Mouse (Mus musculus) adrenal gland, adult 18-20 months (tissue): Measurements from ENCODE around the gene Postn. TPM values are rescaled to one million over a fixed set of nuclear protein-coding genes. Genes with fewer than 3 reads are reported as not detected.

ENCODE experiments used
- DNase-seq, 2 experiments: peaks; one replicate each; pipeline ENCODE4 v3.0.0; 2021 to 2022; ENCODE audit warnings: low spot score in 2 of 2
- total RNA-seq, 2 experiments: library from RNA; stranded (reverse); gene quantifications; 1 replicate in 1 of 2; 2 replicates in 1 of 2; pipeline ENCODE4 v1.2.3; 2021

Postn gene
- total RNA-seq, 2 experiments from 2014 or later = 42.0 to 52.4 TPM

DNA sequence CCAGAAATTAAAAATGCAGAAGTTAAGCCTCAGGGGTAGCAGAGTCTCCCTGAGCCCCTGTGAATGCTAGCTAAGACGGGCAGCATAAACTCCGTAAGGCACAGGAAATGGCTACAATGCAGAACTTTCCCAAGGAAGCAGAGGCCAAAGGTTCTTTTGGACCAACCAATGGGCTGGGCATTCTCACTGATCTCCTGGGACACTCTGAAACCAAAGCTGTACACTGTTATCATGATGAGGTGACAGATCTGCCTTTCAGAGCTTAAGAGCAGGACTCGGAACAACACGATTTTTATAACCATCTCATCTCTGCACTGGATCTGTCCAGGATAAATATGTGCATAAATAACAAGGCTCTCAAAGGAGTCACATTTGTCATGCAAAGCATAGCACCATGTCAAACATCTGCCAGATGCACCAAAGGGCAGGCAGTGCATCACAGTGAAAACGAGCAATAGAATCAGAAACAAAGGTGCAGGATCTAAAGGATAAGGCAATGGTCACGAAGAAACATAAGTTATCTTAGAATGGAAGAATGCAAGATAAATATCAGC, 57.0 kb downstream of the Postn start:
- DNase-seq = no peak

- DNase-seq = no peak
Observed at GRCm38 (mm10) chr3:54420189-54420928, 59.5 kb downstream of the Postn start.

- no peak for DNase-seq
Observed at GRCm38 (mm10) chr3:54420983-54421382, 60.1 kb downstream of the Postn start.

DNA sequence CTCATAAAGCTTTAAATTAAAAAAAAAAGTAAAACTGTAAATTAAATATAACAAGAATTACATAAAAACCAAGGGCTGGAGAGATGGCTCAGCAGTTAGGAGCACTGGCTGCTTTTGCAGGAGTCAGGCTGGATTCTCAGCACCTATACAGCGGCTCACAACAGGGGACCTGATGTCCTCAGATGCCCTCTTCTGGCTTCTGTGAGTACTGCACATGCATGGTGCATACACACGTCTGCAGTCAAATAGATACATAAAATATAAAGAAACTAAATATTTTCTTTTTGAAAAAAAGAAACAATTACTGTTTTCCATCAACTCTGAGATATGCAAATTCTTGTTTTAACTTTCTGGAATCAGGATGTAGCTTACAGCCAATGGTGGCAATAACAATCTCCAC, 60.8 kb downstream of the Postn start:
- DNase-seq = no peak

GRCm38 (mm10) chr3:54424146-54424545, 63.2 kb downstream of the Postn start:
- no peak for DNase-seq

- no peak for DNase-seq
Observed at GRCm38 (mm10) chr3:54431663-54432062, 70.8 kb downstream of the Postn start.

- DNase-seq = no peak
Observed at GRCm38 (mm10) chr3:54432167-54432566, 71.3 kb downstream of the Postn start.

GRCm38 (mm10) chr3:54432605-54433004, 71.7 kb downstream of the Postn start:
- no peak for DNase-seq

DNA sequence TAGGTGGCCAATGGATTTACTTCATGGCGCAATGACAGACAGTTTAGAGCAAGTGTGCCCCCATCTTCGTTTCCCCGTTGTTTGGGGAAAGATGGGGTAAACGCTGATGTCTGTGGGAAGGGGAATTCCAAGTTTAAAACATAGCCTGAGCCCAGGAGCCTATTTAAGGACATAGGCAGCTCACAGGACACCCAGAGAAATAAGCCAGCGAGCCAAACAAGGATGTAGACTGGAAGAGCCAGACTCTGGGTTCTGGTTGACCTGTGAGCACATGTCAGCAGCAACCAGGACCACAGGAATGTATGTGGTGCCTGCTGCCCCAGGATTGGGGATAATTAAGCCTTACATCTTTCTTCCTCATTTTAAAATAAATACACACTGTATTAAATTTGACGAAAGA, 73.7 kb downstream of the Postn start:
- DNase-seq = no peak

- DNase-seq = no peak
Observed at GRCm38 (mm10) chr3:54436373-54436964, 75.6 kb downstream of the Postn start.

Other genes starting within 250 kb of the Postn start
- gene Trpc4, start 205.1 kb upstream of the Postn start, total RNA-seq = under 1 TPM; 0.42 to 0.66 TPM